Mouse (Mus musculus) lung, postnatal 4 days (tissue): Measurements from ENCODE around the gene Dpf2.

Experiments used
- DNase-seq, 2 experiments: peaks; one replicate each; pipeline ENCODE4 v3.0.0; 2021

Dpf2 gene

GRCm38 (mm10) chr19:5935691-5936090 lies 22.9 kb upstream of the Dpf2 start:
- peak; percentile 43 to 66 for DNase-seq

DNA sequence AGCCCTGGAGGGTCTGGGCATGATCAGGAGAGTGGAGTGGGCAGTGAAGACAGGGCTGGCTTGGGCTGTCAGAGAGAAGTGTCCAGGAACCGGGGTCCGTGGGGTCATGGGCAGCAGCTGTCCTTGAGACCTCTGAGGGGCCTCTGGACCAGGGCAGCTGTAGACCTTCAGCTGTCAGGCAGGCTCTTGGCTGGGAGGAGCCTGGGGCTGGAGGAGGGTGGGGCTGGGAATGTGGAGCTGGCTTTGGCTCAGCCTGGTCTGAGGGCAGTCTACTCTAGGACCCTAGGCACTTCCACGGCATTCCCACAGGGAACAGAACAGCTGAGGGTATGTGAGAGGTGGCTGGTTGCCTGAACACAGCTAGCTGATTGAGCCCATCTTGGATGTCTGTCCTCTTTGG lies 22.5 kb upstream of the Dpf2 start:
- peak; percentile 81 to 91 for DNase-seq

DNA sequence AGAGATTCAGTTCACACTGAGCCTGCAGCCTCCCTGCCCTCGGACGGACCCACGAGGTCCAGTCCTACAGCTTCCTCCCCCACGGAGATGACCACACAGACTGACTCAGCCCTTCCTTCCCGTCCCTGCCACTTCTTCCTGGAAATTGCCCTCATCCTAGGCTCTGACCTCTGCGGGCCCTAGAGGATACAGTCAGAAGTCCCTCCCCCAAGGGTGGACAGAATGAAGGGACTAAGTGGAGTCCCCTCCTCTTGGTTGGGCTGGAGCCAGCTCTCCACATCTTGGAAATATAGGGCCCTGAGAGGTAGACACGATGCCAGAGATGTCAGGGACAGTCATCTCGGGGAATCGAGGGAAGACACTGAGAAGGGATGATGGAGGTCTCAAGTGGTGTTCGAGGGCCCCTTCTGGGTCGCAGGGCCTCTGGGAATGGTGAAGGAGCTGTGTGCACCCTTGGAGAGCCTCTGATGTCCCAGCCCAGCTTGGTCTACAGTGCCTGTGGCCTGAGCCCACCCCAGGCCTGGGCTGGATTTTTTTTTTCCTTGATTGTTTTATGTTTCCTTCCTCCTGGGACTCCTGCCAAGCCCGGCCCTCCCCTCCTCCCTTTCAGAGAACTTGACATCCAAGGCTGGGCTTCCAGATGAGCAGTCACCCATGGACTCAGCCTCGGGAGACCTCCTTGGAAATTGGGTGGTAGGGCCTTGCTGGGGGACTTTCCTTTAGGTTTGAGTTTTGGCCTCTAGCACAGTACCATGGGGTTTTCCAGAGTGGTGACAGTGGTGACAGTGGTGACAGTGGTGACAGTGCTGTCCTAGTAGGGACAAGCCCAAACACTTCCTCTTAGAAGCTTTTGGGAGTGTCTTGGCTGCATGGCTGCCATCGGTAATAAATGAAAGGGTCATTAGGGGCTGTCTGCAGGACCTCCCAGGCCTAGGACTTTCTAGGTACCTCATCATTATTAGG lies 17.1 kb upstream of the Dpf2 start:
- peak; percentile 86 to 90 for DNase-seq

GRCm38 (mm10) chr19:5928546-5928945 lies 15.7 kb upstream of the Dpf2 start:
- no peak for DNase-seq

DNA sequence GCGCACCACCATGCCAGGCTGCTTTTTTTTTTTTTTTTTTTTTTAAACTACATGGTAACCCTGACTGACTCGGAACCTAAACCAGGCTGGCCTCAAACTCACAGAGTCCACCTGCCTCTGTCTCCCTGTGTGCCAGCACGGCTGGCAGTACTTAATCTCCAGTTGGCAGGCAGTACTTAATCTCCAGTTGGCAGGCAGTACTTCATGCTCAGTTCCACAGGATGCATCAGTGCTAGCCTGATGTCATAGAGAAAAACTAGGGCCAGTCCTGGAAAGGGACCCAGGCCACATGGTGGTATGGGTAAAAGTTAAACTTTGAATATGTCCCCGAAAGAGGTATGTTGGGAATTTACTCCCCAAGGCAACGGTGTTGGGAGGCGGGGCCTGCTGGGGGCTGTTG lies 15.3 kb upstream of the Dpf2 start:
- DNase-seq, result no peak

DNA sequence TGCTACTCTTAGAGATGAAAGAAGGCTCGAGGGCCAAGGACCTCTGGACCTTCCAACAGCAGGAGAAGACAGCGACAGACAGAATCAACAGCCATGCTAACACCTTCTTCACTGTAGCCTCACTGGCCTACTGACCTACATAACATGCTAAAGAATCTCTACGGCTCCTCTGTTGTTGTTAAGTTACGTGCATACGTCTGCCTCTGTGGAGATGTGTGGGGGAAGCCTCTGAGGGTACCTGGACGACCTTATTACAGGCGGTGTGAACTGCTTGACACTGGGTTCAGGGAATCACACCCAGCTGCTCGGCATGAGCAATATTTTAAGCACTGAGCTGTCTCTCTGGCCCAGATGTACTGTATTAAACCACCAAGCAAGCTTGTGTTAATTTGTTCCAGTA lies 14.7 kb upstream of the Dpf2 start:
- no peak for DNase-seq

DNA sequence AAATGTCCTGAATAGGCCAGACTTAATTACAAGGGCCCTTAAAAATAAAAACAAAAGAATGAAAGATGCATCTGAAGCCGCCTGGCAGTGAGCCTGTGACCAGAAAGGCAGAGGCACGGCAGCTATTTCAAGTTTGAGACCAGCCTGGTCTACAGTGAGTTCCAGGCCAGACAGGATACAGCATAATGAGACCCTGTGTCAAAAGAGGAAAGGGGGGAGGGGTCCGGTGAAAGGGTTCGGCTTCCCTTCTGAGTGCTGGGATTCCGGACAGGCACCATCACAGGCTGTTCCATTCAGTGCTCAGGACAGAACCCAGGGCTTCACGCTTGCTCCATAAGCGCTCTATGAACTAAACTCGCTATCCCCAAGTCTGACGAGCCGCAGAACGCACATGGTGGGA lies 14.2 kb upstream of the Dpf2 start:
- DNase-seq, result peak in 1 of 2 experiments; percentile 17

- DNase-seq, result no peak
Observed at GRCm38 (mm10) chr19:5925311-5925855, 12.6 kb upstream of the Dpf2 start.

GRCm38 (mm10) chr19:5924713-5925093 lies 11.9 kb upstream of the Dpf2 start, which contains the start of gene Cdc42ep2:
Gene Cdc42ep2, minus strand, starts transcription at chr19:5924816.
- DNase-seq, result peak; percentile 98

- peak; percentile 92 to 93 for DNase-seq
Observed at GRCm38 (mm10) chr19:5923990-5924712, 11.3 kb upstream of the Dpf2 start.

DNA sequence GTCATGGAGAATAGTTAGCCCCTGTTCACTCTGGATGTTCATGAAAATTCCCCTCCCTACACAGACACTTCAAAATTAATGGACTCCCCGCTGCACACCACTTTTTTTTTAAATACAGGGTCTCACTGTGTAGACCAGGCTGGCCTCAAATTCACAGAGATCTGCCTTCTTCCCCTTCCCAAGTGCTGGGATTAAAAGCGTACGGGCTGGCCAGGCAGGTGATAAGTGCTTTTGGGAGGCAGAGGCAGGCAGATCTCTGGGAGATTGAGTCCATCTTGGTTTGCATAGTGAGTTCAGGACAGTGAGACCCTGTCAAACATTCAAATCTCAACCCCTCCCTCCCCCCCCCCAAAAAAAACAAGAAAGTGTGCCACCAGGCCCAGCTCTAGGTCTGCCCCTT lies 10.2 kb upstream of the Dpf2 start:
- no peak for DNase-seq

DNA sequence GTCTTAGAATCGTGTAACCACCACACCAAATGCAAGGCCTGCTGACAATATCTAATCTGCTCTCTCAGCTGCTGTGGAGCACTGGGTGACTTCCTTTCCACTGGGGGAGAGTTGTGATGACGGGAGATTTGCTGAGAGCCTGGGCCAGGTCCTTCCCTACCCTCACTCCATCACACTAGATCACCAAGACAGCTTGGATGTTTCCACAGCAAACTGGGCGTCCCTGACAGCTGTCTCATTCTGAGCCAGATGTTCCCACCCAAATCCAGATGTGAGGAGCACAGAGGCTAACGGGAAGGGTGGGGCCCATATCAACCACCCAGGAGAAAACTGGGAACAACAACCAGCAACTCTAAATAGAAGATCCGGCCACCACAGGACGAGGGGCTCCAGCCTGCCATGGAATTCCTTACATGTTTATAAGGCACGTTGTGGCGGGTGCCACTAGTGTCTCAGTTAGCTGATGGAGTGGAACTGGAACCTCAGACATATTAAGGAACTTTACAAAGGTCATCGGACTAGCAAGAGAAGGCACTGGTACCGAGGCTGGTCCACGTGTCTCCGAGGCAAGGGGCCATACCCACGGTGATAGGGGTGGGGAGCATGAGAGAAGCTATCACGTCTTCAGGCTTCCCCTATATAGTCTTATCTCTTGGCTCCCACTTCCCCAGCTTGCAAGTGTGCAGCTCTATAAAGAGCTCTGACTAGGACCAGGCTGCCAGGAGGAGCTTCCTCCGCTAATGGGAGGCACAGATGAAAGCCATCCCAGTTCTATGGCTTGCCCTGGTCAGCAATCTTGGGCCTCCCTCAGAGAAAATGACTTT lies 9.5 kb upstream of the Dpf2 start:
- peak; percentile 22 to 62 for DNase-seq

- peak; percentile 23 to 60 for DNase-seq
Observed at GRCm38 (mm10) chr19:5921715-5922114, 8.9 kb upstream of the Dpf2 start.

DNA sequence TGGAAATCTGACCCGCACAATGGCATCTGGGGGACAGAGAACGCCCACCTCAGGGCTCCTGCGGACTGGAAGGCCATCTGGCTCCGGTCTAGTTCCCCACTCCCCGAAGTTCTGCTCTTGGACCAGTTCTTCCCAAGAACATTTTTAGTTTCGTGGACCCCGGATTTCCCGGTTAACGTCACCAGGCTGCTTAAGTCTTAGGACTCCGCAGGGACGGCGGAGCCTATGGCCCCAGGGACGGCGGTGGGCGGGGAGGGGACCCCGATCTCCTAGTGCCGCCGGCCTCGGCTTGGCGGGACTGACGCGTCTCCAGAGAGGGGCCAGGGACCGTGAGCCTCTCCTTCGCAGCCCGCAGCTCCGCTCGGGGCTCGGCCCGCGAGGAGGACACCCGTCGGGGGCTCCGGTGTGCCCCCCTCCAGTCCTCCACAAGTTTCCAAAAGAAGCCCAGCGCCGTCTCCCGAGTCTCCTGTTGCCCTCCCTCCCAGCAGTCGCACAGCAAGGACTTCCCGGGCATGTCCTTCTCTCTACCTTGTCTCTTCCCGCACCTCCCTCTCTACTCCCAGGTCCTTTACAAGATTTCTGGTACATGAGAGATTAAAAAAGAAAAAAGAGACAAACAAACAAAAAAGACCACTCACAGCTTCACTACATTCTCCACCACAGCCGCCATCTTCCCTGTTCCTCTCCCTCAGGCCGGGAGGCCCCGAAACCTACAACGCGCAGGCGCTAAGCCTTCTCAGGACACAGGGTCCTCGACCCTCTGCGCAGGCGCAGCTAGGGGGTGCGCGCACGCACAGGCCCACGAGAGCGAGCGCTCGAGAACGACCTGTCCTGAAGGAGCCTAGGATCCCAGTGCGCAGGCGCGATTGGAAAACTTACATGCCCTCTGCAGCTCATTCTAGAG lies 455 bp downstream of the Dpf2 start:
- peak; percentile 99 for DNase-seq

GRCm38 (mm10) chr19:5911430-5912102 lies 1.2 kb downstream of the Dpf2 start:
- no peak for DNase-seq

GRCm38 (mm10) chr19:5910221-5910620 lies 2.6 kb downstream of the Dpf2 start:
- DNase-seq, result no peak

GRCm38 (mm10) chr19:5907275-5907674 lies 5.5 kb downstream of the Dpf2 start:
- DNase-seq, result no peak

DNA sequence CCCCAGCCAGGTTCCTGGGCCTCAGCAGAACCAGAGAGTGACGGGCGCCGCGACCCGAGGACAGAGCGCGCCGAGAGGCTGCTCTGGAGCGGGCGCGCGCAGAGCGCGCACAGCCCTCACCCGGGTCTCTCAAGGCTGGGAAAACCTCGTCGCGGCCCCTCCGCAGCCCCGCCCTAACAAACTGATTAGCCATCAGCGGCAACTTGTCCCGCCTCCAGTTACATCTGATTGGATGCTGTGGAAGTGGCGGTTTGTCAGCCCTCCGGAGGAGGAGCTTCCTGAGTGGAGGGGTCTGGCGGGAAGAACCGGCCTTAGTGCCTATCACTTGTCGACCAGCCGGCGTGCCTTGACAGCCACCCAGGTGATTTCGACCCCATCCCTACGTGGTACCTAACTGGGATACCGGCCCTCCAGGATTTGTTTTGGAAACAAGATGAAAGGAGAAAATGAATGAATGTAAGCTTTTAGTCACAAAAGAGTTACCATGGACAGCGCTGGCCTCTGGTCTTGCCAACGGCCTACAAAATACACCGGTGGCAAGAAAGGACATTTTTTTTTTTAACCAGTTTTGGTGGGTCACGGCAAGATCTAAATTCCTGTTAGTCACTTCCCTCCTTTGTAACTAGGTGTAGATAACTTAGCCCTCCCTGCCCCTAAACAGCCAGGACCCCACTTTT lies 18.7 kb downstream of the Dpf2 start, which contains the start of gene Tigd3:
TSS of gene Tigd3 (minus strand) at position 148 of the 677 bp plus-strand sequence.
- DNase-seq, result peak; percentile 96

- DNase-seq, result no peak
Observed at GRCm38 (mm10) chr19:5893282-5894001, 19.4 kb downstream of the Dpf2 start.

DNA sequence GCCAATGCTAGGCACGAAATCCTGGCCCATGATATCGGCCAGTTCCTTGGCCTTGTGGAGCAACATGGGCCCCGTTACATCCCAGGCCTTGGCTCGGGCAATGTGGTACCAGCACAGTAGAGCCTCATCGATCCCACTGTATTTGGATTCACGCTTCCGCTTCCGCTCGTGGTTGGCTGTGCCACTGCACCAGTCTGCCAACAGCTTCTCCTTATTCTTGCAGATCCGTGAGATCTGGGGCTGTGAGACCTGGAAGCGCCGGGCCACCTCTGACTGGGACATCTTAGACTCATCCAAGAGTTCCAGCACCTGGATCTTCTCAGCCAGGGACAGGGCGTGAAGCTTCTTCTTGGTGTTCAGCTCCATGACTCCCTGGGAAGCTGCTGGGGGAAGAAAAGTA lies 20.1 kb downstream of the Dpf2 start:
- no peak for DNase-seq
